Mouse (Mus musculus) forebrain, embryonic 13.5 days (tissue): ENCODE results near the gene 4930402H24Rik. TPM values are rescaled to one million over a fixed set of nuclear protein-coding genes. Genes with fewer than 3 reads are reported as not detected.
A peak's percentile ranks its signal among the peaks of the same experiment; 100 is the strongest.

Source experiments
- ATAC-seq: fragments of 200-750 bp; cut with Nextera tagmentation; 2 replicates; pipeline ENCODE4 v1.8.0; 2017
- H3K27ac ChIP-seq: fragments of 300-500 bp; sonication (generic); 2 replicates; pipeline ENCODE4 v1.5.1; 2015; ENCODE audit warnings: inconsistent platforms, mild to moderate bottlenecking, moderate library complexity
- H3K27me3 ChIP-seq: fragments of 300-500 bp; sonication (generic); 2 replicates; pipeline ENCODE4 v1.6.1; 2015; ENCODE audit warnings: mild to moderate bottlenecking, inconsistent platforms
- H3K36me3 ChIP-seq: fragments of 300-500 bp; sonication (generic); 2 replicates; pipeline ENCODE4 v1.6.1; 2015; ENCODE audit warnings: mild to moderate bottlenecking, inconsistent platforms; ENCODE audit not compliant: poor library complexity, severe bottlenecking
- H3K4me1 ChIP-seq: fragments of 300-500 bp; sonication (generic); 2 replicates; pipeline ENCODE4 v1.6.1; 2015; ENCODE audit warnings: inconsistent platforms
- H3K4me2 ChIP-seq: fragments of 300-500 bp; sonication (generic); 2 replicates; pipeline ENCODE4 v1.6.1; 2015; ENCODE audit warnings: inconsistent platforms, mild to moderate bottlenecking, moderate library complexity
- H3K4me3 ChIP-seq: fragments of 300-500 bp; sonication (generic); 2 replicates; pipeline ENCODE4 v1.5.1; 2015; ENCODE audit warnings: mild to moderate bottlenecking, inconsistent platforms
- H3K9ac ChIP-seq: fragments of 300-500 bp; sonication (generic); 2 replicates; pipeline ENCODE4 v1.6.1; 2015; ENCODE audit warnings: mild to moderate bottlenecking, inconsistent platforms
- H3K9me3 ChIP-seq: fragments of 300-500 bp; sonication (generic); replicated peaks from 2 replicates; pipeline ENCODE4 v1.6.1; 2016; ENCODE audit warnings: inconsistent platforms
- WGBS: fragments of 180-500 bp; shearing (Covaris S2); methylation state at CpG from one replicate; pipeline ENCODE4 v1.1.7; 2015; 5-methylcytosine and 5-hydroxymethylcytosine counted together
- polyA plus RNA-seq: library from polyadenylated mRNA; unstranded; fragments of >200 nt; fragmentation: Nextera tagmentation; extraction: Ambion mirVana; gene quantifications from 2 replicates; pipeline ENCODE4 v1.2.1, GENCODE M21; 2015

4930402H24Rik gene
- polyA plus RNA-seq, 1 experiment from 2014 or later = 78.5 TPM

DNA sequence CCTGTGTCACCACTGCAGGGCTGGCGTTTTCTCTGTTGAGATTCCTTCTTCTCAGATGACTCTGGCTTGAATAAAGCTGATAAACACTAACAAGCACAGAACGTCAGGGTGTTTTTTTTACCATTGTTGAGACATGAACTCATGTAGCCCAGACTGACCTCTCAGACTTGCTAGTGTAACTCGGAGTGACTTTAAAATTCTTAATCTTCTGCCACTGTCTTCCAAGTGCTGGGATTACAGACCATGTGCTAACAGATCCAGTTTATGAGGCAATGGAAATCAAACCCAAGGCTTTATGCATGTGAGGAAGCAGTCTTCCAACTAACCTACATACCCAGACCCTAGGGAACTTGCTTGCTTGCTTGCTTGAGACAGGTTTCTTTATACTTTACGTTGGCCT, 56.5 kb downstream of the 4930402H24Rik start:
- WGBS = 73% methylated on average over 4 of the region's 4 CpGs

DNA sequence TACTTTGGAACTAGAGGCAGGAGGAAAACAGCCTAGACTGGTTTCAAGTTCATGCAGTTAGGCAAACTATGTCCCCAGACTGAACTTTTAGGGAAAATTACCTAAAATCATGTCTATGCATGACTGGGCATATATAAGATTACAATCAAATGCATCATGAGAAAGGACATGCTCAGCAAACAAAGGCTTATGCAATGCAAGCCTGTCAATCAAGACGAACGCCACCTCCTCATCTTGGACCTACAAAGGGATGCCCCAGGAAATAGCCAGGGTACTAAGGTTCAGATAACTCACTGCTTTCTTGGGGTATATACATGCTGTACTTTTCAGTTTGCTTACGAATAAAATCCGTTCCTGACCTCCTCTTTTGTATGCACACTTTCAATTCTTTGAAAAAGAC, 57.9 kb downstream of the 4930402H24Rik start:
- ATAC-seq = no peak
- WGBS = 87% methylated on average over 4 of the region's 4 CpGs

More for the DNA sequence above, 56.5 kb downstream of the 4930402H24Rik start:
- H3K4me1 ChIP-seq = no peaks in the 10 kb centered on the region
- H3K4me2 ChIP-seq = no peak overlapping the region
- H3K9ac ChIP-seq = no peak overlapping the region
- H3K4me3 ChIP-seq = no peak overlapping the region
- H3K27me3 ChIP-seq = no peaks in the 10 kb centered on the region
- H3K27ac ChIP-seq = no peak overlapping the region
- no peaks in the 10 kb centered on the region for H3K36me3 ChIP-seq
- no peak for ATAC-seq
- no peaks in the 10 kb centered on the region for H3K9me3 ChIP-seq

DNA sequence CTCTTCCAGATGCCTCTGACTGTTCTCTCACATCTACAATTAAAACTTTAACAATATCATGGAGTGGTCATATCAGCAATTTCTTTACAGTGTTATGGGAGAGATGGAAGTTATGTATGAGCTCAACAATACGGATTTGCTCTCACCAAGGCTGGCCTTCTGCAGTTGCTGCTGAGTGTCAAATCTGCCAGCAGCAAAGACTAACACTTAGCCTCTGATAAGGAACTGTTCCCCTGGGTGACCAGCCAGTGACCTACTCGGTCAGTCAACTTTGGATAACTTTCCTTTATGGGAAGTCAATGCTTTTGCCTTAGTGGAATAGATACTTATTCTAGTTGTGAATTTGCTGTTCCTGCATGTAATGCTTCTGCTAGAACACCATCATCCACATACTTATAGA, 62.6 kb downstream of the 4930402H24Rik start:
- Histone ChIP-seq H3K4me2 (no peak overlapping the region), H3K9me3 (no peaks in the 10 kb centered on the region), H3K27me3 (0 out of 2 replicates have a peak, but pooled peaks cover 3% of the 10 kb centered on the region), H3K27ac (no peak overlapping the region), H3K4me3 (no peak overlapping the region), H3K4me1 (peaks cover 6% of the 10 kb centered on the region), H3K9ac (no peak overlapping the region), H3K36me3 (no peaks in the 10 kb centered on the region)
- 77% methylated on average over 2 of the region's 2 CpGs for WGBS
- ATAC-seq = no peak

More for the DNA sequence above, 57.9 kb downstream of the 4930402H24Rik start:
- Histone ChIP-seq H3K9ac (no peak overlapping the region), H3K27ac (no peak overlapping the region), H3K4me2 (no peak overlapping the region), H3K4me3 (no peak overlapping the region), H3K9me3 (no peaks in the 10 kb centered on the region), H3K36me3 (no peaks in the 10 kb centered on the region), H3K27me3 (no peaks in the 10 kb centered on the region), H3K4me1 (no peaks in the 10 kb centered on the region)

DNA sequence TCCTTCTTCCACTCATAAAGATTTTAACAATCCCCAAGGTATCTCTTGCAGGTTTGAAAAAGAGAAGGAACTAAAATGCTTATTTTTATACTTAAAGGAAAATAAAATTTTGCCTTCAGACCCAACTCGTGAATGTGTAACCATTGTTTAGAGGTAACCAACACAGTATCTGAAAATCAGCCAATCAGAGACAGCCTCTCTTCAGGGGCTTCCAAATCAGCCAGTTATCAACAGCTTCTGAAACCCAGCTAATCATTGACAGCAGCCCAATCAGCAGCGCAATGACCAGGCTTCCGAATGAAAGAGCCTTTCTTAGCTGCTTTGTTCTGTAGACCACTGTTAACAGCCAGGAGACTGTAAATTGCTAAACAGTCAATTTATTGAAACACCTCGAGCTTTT, 65.4 kb downstream of the 4930402H24Rik start:
- H3K4me3 ChIP-seq = peak overlapping the region; percentile 91
- H3K9me3 ChIP-seq = no peaks in the 10 kb centered on the region
- peak overlapping the region; percentile 65 for H3K4me2 ChIP-seq
- peaks cover 11% of the 10 kb centered on the region for H3K36me3 ChIP-seq
- peaks cover 17% of the 10 kb centered on the region for H3K4me1 ChIP-seq
- peak overlapping the region; percentile 97 for H3K27ac ChIP-seq
- WGBS = 1% methylated on average over 4 of the region's 4 CpGs
- peak; percentile 89 for ATAC-seq
- H3K27me3 ChIP-seq = 0 out of 2 replicates have a peak, but pooled peaks cover 3% of the 10 kb centered on the region
- H3K9ac ChIP-seq = peak overlapping the region; percentile 86

DNA sequence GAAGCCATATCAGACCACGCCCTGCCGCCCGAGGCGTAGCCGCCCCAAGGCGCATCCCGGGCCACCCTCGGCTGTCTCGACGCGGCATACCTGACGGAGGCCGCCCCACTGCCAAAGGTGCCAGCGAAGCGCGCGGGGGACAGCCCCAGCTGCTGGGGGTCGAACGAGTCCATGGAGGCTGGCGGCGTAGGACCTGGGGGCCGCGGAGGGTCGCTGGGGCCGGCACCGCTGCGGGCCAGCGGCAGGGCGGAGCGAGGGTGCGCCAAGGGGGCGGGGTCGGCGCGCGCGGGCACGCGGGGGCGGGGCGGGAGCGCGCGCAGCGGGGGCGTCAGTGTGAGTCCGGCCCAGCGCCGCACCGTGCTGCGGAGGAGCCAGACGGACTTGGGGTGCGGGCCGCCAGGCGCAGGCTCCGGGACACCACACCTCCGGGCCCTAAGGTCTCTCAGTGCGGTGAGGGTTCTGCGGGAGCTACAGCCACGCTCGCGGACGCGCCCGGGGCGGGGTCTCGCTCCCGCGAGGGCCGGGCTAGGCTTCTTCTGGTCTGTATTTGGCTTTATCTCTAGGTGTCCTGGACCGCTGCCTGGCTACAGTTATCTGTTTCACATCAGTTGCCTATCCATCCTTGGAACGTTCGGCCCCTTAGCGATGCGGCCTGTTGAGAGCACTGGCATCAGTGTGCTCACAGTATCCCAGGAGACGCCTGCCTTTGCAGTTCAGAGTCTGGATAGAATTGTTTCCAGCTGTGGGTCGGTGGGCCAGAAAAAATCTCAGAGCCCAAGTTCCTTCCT, 66.1 kb downstream of the 4930402H24Rik start:
- peaks cover 17% of the 10 kb centered on the region for H3K4me1 ChIP-seq
- ATAC-seq = peak; percentile 82
- H3K27ac ChIP-seq = peak overlapping the region; percentile 97
- 0 out of 2 replicates have a peak, but pooled peaks cover 3% of the 10 kb centered on the region for H3K27me3 ChIP-seq
- peak overlapping the region; percentile 91 for H3K4me3 ChIP-seq
- peak overlapping the region; percentile 65 for H3K4me2 ChIP-seq
- peak overlapping the region; percentile 86 for H3K9ac ChIP-seq
- H3K9me3 ChIP-seq = no peaks in the 10 kb centered on the region
- peaks cover 14% of the 10 kb centered on the region for H3K36me3 ChIP-seq
- under 1% methylated on average over 52 of the region's 77 CpGs for WGBS

DNA sequence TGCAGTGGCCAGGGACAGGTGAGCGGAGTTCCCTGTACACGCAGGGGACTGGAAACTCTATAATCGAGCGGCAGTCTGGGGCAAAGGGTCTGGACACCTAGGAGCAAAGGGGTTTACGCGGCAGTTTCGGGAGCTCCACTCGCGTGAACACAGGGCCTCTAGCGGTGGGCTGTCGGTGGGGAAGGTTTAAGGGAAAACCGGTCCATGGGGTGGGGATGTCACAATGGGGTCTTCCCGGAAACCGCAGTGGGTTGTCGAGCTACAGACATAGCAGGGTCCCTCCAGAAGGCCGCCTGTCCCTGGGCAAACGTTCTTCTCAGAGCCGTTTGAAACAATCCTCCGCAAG, 66.7 kb downstream of the 4930402H24Rik start:
- Histone ChIP-seq H3K9me3 (no peaks in the 10 kb centered on the region), H3K4me1 (peaks cover 17% of the 10 kb centered on the region), H3K27me3 (0 out of 2 replicates have a peak, but pooled peaks cover 3% of the 10 kb centered on the region), H3K9ac (peak overlapping the region; percentile 86), H3K36me3 (peaks cover 14% of the 10 kb centered on the region), H3K4me2 (peak overlapping the region; percentile 65), H3K27ac (peak overlapping the region; percentile 97), H3K4me3 (peak overlapping the region; percentile 91)
- peak; percentile 54 for ATAC-seq
- under 1% methylated on average over 19 of the region's 19 CpGs for WGBS

DNA sequence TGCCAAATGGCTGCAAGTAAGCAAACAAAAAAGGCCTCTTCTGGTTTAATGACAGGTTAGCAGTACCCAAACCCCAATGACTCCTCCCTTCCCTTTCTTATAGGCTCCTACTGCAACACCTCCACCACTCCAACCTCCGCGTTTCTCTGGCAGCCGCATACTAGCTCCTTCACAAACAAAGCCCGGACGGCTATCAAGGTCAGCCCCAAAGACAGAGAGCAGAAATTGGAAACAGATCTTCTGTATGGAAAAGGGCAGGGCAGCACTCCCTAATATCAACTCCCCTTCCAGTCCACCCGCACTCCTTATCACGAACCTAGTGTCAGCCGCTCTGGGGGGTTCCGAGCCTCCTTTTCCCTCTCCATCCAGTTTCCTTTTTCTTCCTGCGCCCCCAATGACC, 67.1 kb downstream of the 4930402H24Rik start:
- WGBS = 2% methylated on average over 10 of the region's 10 CpGs
- ATAC-seq = 0 out of 2 replicates have a peak, but pooled peaks have one; percentile 7

DNA sequence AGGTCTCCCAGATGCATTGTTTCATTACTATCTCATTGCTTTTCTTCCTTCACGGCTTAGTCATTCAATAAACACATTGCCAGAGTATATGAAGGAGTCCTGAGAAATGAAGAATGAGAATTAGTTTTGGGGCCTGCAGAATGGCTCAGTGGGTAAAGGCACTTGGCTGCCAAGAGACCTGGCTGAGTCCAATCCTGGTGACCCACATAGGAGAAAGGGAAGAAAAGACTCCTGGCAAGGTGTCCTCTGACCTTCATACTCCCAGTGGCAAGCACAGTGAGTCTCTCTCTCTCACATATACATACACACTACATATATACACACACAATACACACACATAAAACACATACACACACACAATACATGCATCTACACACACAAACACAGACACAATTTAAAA, 68.1 kb downstream of the 4930402H24Rik start:
- Histone ChIP-seq H3K36me3 (peaks cover 14% of the 10 kb centered on the region), H3K27ac (no peak overlapping the region), H3K4me3 (peak overlapping the region; percentile 91), H3K4me1 (peaks cover 17% of the 10 kb centered on the region), H3K27me3 (0 out of 2 replicates have a peak, but pooled peaks cover 2% of the 10 kb centered on the region), H3K4me2 (peak overlapping the region; percentile 65), H3K9ac (peak overlapping the region; percentile 86), H3K9me3 (no peaks in the 10 kb centered on the region)
- 85% methylated on average over 1 of the region's 1 CpGs for WGBS
- no peak for ATAC-seq

More for the DNA sequence above, 67.1 kb downstream of the 4930402H24Rik start:
- Histone ChIP-seq H3K4me1 (peaks cover 17% of the 10 kb centered on the region), H3K9ac (peak overlapping the region; percentile 86), H3K9me3 (no peaks in the 10 kb centered on the region), H3K36me3 (peaks cover 14% of the 10 kb centered on the region), H3K27ac (peak overlapping the region; percentile 97), H3K27me3 (0 out of 2 replicates have a peak, but pooled peaks cover 3% of the 10 kb centered on the region), H3K4me3 (peak overlapping the region; percentile 91), H3K4me2 (peak overlapping the region; percentile 65)

DNA sequence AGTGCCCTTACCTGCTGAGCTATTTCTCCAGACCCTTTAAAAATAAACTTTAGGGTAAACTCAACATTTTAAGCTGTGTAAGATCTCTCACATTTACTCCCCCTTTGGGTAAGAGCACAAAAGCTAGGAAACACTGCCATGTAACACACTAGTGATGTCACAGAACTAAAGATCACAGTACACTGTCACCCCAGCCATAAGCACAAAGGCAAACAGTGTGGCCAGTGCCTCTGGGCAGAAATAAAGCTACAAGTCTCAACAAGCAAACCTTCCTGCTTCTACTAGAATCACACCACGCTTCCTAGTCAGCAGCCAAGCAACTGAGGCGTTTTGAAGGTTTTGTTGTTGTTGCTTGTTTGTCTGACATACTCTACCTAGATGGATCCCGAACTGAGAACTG, 72.5 kb downstream of the 4930402H24Rik start:
- peaks cover 11% of the 10 kb centered on the region for H3K4me1 ChIP-seq
- H3K4me2 ChIP-seq = no peak overlapping the region
- H3K27ac ChIP-seq = no peak overlapping the region
- H3K9me3 ChIP-seq = 0 out of 2 replicates have a peak, but pooled peaks cover 3% of the 10 kb centered on the region
- 84% methylated on average over 3 of the region's 3 CpGs for WGBS
- ATAC-seq = no peak
- H3K9ac ChIP-seq = no peak overlapping the region
- no peaks in the 10 kb centered on the region for H3K27me3 ChIP-seq
- H3K4me3 ChIP-seq = no peak overlapping the region
- peaks cover 24% of the 10 kb centered on the region for H3K36me3 ChIP-seq

DNA sequence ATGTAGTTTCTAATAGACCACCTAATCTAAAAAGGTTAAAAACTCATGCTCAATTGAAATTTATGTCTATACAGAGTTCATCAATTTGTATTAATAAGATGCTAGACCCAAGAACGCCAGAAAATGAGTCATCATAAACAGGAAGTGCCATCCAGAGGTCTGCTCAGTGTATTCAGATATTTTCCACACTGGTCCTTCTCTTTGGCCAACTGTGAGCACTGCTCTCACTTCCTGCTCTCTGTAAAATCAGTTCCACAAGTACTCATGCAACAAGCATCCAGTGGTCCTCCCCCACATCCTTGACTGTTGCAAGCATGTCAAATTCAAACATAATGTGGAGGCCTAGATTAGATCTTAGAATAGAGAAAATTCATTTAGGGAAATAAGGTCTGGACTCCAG, 73.6 kb downstream of the 4930402H24Rik start:
- H3K27me3 ChIP-seq = no peaks in the 10 kb centered on the region
- peaks cover 25% of the 10 kb centered on the region for H3K36me3 ChIP-seq
- H3K27ac ChIP-seq = no peak overlapping the region
- WGBS = 89% methylated on average over 1 of the region's 1 CpGs
- no peak overlapping the region for H3K9ac ChIP-seq
- 0 out of 2 replicates have a peak, but pooled peaks cover 3% of the 10 kb centered on the region for H3K9me3 ChIP-seq
- H3K4me1 ChIP-seq = 0 out of 2 replicates have a peak, but pooled peaks cover under 1% of the 10 kb centered on the region
- no peak overlapping the region for H3K4me2 ChIP-seq
- no peak overlapping the region for H3K4me3 ChIP-seq
- no peak for ATAC-seq

DNA sequence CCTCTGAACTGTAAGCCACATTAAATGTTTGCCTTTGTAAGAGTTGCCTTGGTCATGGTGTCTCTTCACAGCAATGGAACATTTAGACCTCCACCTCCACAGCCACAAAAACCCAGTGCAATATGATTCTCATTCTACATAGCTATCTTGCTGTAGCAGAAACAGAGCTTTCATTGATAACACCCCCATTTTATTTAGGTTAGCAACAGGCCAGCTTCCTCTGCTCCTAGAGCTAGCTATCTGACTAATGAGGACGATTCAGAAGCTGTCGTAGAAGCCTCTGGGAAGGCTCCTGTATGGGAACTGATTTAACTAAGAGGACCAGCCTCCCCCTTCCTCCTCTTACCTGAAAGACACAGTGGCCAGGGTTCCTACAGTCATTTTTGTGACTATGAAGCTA, 74.2 kb downstream of the 4930402H24Rik start:
- H3K27me3 ChIP-seq = no peaks in the 10 kb centered on the region
- 0 out of 2 replicates have a peak, but pooled peaks cover 3% of the 10 kb centered on the region for H3K9me3 ChIP-seq
- ATAC-seq = no peak
- peaks cover 5% of the 10 kb centered on the region; the same call in 1 of the 2 replicates for H3K4me1 ChIP-seq
- no peak overlapping the region for H3K27ac ChIP-seq
- H3K4me3 ChIP-seq = no peak overlapping the region
- H3K4me2 ChIP-seq = no peak overlapping the region
- 78% methylated on average over 2 of the region's 2 CpGs for WGBS
- H3K36me3 ChIP-seq = peaks cover 22% of the 10 kb centered on the region
- H3K9ac ChIP-seq = no peak overlapping the region

DNA sequence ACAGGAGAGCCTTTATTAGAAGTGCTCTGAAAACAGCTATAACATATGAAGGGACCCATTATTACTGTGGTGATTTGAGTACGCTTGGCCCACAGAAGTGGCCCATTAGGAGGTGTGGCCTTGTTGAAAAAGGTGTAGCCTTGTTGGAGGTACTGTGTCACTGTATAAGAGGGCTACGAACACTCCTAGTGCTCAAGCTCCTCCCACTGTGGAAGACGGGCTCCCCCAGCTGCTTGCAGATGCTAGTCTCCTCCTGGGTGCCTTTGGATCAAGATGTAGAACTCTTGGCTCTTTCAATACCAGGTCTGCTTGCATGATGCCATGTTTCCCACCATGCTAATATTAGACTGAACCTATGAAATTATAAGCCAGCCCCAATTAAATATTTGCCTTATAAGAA, 76.0 kb downstream of the 4930402H24Rik start:
- 87% methylated on average over 3 of the region's 3 CpGs for WGBS

More for the DNA sequence above, 76.0 kb downstream of the 4930402H24Rik start:
- no peak overlapping the region for H3K27ac ChIP-seq
- H3K4me2 ChIP-seq = no peak overlapping the region
- no peak for ATAC-seq
- H3K36me3 ChIP-seq = peaks cover 17% of the 10 kb centered on the region
- H3K4me3 ChIP-seq = no peak overlapping the region
- H3K4me1 ChIP-seq = peaks cover 9% of the 10 kb centered on the region; the same call in 1 of the 2 replicates
- no peak overlapping the region for H3K9ac ChIP-seq
- no peaks in the 10 kb centered on the region for H3K27me3 ChIP-seq
- 0 out of 2 replicates have a peak, but pooled peaks cover 3% of the 10 kb centered on the region for H3K9me3 ChIP-seq
